Mouse (Mus musculus) megakaryocyte, embryonic 14.5 days (primary cell): ENCODE results near the gene Cyp39a1. TPM values are rescaled to one million over a fixed set of nuclear protein-coding genes. Genes with fewer than 3 reads are reported as not detected.

Source experiments
- H3K27me3 ChIP-seq: replicated peaks from 2 replicates; pipeline ENCODE3; 2012; ENCODE audit warnings: inconsistent platforms
- H3K36me3 ChIP-seq: replicated peaks from 2 replicates; pipeline ENCODE3; 2012; ENCODE audit warnings: low read length, inconsistent platforms, mixed read lengths
- H3K4me1 ChIP-seq: 2 replicates; pipeline ENCODE4 v1.6.1; 2012; ENCODE audit warnings: inconsistent platforms
- H3K4me3 ChIP-seq: replicated peaks from 2 replicates; pipeline ENCODE3; 2012; ENCODE audit warnings: moderate library complexity, mild to moderate bottlenecking, inconsistent platforms
- H3K9me3 ChIP-seq: 2 replicates; pipeline ENCODE4 v1.6.1; 2012; ENCODE audit warnings: inconsistent platforms
- FLI1 ChIP-seq: IDR thresholded peaks from 2 replicates; pipeline ENCODE4 v1.6.1; 2012; ENCODE audit warnings: low read length, inconsistent platforms, mixed read lengths
- GATA1 ChIP-seq: IDR thresholded peaks from 3 replicates; pipeline ENCODE4 v1.6.1; 2012; ENCODE audit warnings: mixed read lengths, low read length, inconsistent platforms, borderline replicate concordance
- polyA plus RNA-seq: library from polyadenylated mRNA; stranded (reverse); fragments of >175 nt; gene quantifications from 2 replicates; pipeline ENCODE4 v1.2.3, GENCODE M21; 2012; ENCODE audit warnings: low replicate concordance; ENCODE audit not compliant: insufficient read depth

Cyp39a1 gene
- polyA plus RNA-seq, 1 experiment: not detected

- no peaks in the 10 kb centered on the region for H3K27me3 ChIP-seq
- no peaks in the 10 kb centered on the region for H3K36me3 ChIP-seq
- peaks cover 12% of the 10 kb centered on the region for H3K9me3 ChIP-seq
- H3K4me3 ChIP-seq: no peak overlapping the region
- H3K4me1 ChIP-seq: no peaks in the 10 kb centered on the region
- TF ChIP-seq FLI1 (no peak), GATA1 (no peak)
Observed at GRCm38 (mm10) chr17:43751146-43751545, 83.9 kb downstream of the Cyp39a1 start.

GRCm38 (mm10) chr17:43752811-43753210 lies 85.6 kb downstream of the Cyp39a1 start:
- TF ChIP-seq FLI1 (no peak), GATA1 (no peak)
- H3K4me3 ChIP-seq: no peak overlapping the region
- no peaks in the 10 kb centered on the region for H3K27me3 ChIP-seq
- peaks cover 12% of the 10 kb centered on the region for H3K9me3 ChIP-seq
- H3K36me3 ChIP-seq: no peaks in the 10 kb centered on the region
- H3K4me1 ChIP-seq: no peaks in the 10 kb centered on the region

GRCm38 (mm10) chr17:43754687-43755086 lies 87.5 kb downstream of the Cyp39a1 start:
- no peaks in the 10 kb centered on the region for H3K27me3 ChIP-seq
- no peaks in the 10 kb centered on the region for H3K4me1 ChIP-seq
- H3K9me3 ChIP-seq: peaks cover 12% of the 10 kb centered on the region
- no peaks in the 10 kb centered on the region for H3K36me3 ChIP-seq
- no peak for TF ChIP-seq GATA1
- no peak for TF ChIP-seq FLI1
- H3K4me3 ChIP-seq: no peak overlapping the region

GRCm38 (mm10) chr17:43758607-43759259 lies 91.5 kb downstream of the Cyp39a1 start:
- no peaks in the 10 kb centered on the region for H3K4me1 ChIP-seq
- H3K36me3 ChIP-seq: no peaks in the 10 kb centered on the region
- no peaks in the 10 kb centered on the region for H3K27me3 ChIP-seq
- no peak overlapping the region for H3K4me3 ChIP-seq
- H3K9me3 ChIP-seq: no peaks in the 10 kb centered on the region
- TF ChIP-seq GATA1 (no peak), FLI1 (no peak)

GRCm38 (mm10) chr17:43784531-43784930 lies 117.3 kb downstream of the Cyp39a1 start:
- TF ChIP-seq FLI1: no peak
- TF ChIP-seq GATA1: no peak
- Histone ChIP-seq H3K27me3 (no peaks in the 10 kb centered on the region), H3K4me3 (no peak overlapping the region)

GRCm38 (mm10) chr17:43788222-43788621 lies 121.0 kb downstream of the Cyp39a1 start:
- TF ChIP-seq GATA1 (no peak), FLI1 (no peak)

More at GRCm38 (mm10) chr17:43784531-43784930, 117.3 kb downstream of the Cyp39a1 start:
- no peaks in the 10 kb centered on the region for H3K36me3 ChIP-seq
- H3K4me1 ChIP-seq: no peaks in the 10 kb centered on the region
- H3K9me3 ChIP-seq: peaks cover 18% of the 10 kb centered on the region

GRCm38 (mm10) chr17:43789376-43789775 lies 122.2 kb downstream of the Cyp39a1 start:
- TF ChIP-seq GATA1: no peak
- no peak for TF ChIP-seq FLI1
- H3K36me3 ChIP-seq: no peaks in the 10 kb centered on the region
- H3K27me3 ChIP-seq: no peaks in the 10 kb centered on the region
- H3K4me3 ChIP-seq: no peak overlapping the region
- peaks cover 3% of the 10 kb centered on the region; the same call in 1 of the 2 replicates for H3K9me3 ChIP-seq
- no peaks in the 10 kb centered on the region for H3K4me1 ChIP-seq

More at GRCm38 (mm10) chr17:43788222-43788621, 121.0 kb downstream of the Cyp39a1 start:
- Histone ChIP-seq H3K27me3 (no peaks in the 10 kb centered on the region), H3K36me3 (no peaks in the 10 kb centered on the region), H3K4me1 (no peaks in the 10 kb centered on the region), H3K9me3 (peaks cover 3% of the 10 kb centered on the region; the same call in 1 of the 2 replicates), H3K4me3 (no peak overlapping the region)

GRCm38 (mm10) chr17:43791751-43792150 lies 124.5 kb downstream of the Cyp39a1 start:
- Histone ChIP-seq H3K4me1 (peaks cover 5% of the 10 kb centered on the region), H3K36me3 (no peaks in the 10 kb centered on the region), H3K4me3 (no peak overlapping the region), H3K9me3 (peaks cover 3% of the 10 kb centered on the region; the same call in 1 of the 2 replicates), H3K27me3 (no peaks in the 10 kb centered on the region)
- TF ChIP-seq GATA1 (no peak), FLI1 (no peak)

- H3K9me3 ChIP-seq: no peaks in the 10 kb centered on the region
- no peak overlapping the region for H3K4me3 ChIP-seq
- peaks cover 5% of the 10 kb centered on the region for H3K4me1 ChIP-seq
- no peaks in the 10 kb centered on the region for H3K27me3 ChIP-seq
- H3K36me3 ChIP-seq: no peaks in the 10 kb centered on the region
- TF ChIP-seq FLI1 (no peak), GATA1 (no peak)
Observed at GRCm38 (mm10) chr17:43794731-43795280, 127.6 kb downstream of the Cyp39a1 start.

Other genes starting within 250 kb of the Cyp39a1 start
- not detected in 2 replicates for gene Mep1a, start 164.6 kb upstream of the Cyp39a1 start, polyA plus RNA-seq
- not detected in 2 replicates for gene Ankrd66, start 123.8 kb upstream of the Cyp39a1 start, polyA plus RNA-seq
- gene Pla2g7, start 99.3 kb upstream of the Cyp39a1 start, polyA plus RNA-seq: 6.2 TPM in 1 of 2 replicates, not detected in the other
- not detected in 2 replicates for gene Tdrd6, start 37.1 kb upstream of the Cyp39a1 start, polyA plus RNA-seq
- gene Slc25a27, start 211 bp upstream of the Cyp39a1 start, polyA plus RNA-seq: not detected in 2 replicates
- gene Rcan2, start 133.9 kb downstream of the Cyp39a1 start, polyA plus RNA-seq: 0.10 TPM in 1 of 2 replicates, not detected in the other